Mouse (Mus musculus) ZHBTc4 (cell line): Measurements from ENCODE around the gene Fam83e.

Experiments
- DNase-seq: peaks from one replicate; pipeline ENCODE4 v3.0.0-alpha.2; 2011; ENCODE audit warnings: low read depth, low spot score

Gene Fam83e

GRCm38 (mm10) chr7:45701607-45702006, 19.4 kb upstream of the Fam83e start:
- DNase-seq, result no peak

- DNase-seq, result no peak
These were observed 18.7 kb upstream of the Fam83e start for GRCm38 (mm10) chr7:45702316-45702715.

GRCm38 (mm10) chr7:45702809-45703520, 18.0 kb upstream of the Fam83e start:
- DNase-seq, result no peak

GRCm38 (mm10) chr7:45703521-45704033, 17.4 kb upstream of the Fam83e start:
- no peak for DNase-seq

- DNase-seq, result peak; percentile 87
These were observed 16.9 kb upstream of the Fam83e start for GRCm38 (mm10) chr7:45704046-45704559.

GRCm38 (mm10) chr7:45704730-45705442, 16.1 kb upstream of the Fam83e start, which contains the start of gene Dbp:
Gene Dbp (plus strand): TSS chr7:45705088.
- peak; percentile 99 for DNase-seq

- peak; percentile 69 for DNase-seq
These were observed 15.6 kb upstream of the Fam83e start for GRCm38 (mm10) chr7:45705443-45705864.

GRCm38 (mm10) chr7:45705873-45706281, 15.1 kb upstream of the Fam83e start:
- DNase-seq, result peak; percentile 79

- peak; percentile 85 for DNase-seq
These were observed 14.2 kb upstream of the Fam83e start for GRCm38 (mm10) chr7:45706721-45707241.

- peak; percentile 98 for DNase-seq
These were observed 13.5 kb upstream of the Fam83e start for GRCm38 (mm10) chr7:45707375-45707967.

- peak; percentile 56 for DNase-seq
These were observed 12.7 kb upstream of the Fam83e start for GRCm38 (mm10) chr7:45708221-45708761.

GRCm38 (mm10) chr7:45709036-45709435, 12.0 kb upstream of the Fam83e start:
- peak; percentile 71 for DNase-seq

- DNase-seq, result no peak
These were observed 11.2 kb upstream of the Fam83e start for GRCm38 (mm10) chr7:45709677-45710355.

GRCm38 (mm10) chr7:45710477-45711191, 10.4 kb upstream of the Fam83e start:
- DNase-seq, result no peak

GRCm38 (mm10) chr7:45711316-45712021, 9.5 kb upstream of the Fam83e start:
- no peak for DNase-seq

GRCm38 (mm10) chr7:45712022-45712757, 8.8 kb upstream of the Fam83e start:
- DNase-seq, result peak; percentile 55

GRCm38 (mm10) chr7:45713396-45713795, 7.6 kb upstream of the Fam83e start:
- no peak for DNase-seq

GRCm38 (mm10) chr7:45713881-45714520, 7.0 kb upstream of the Fam83e start:
- DNase-seq, result no peak
